Mouse (Mus musculus) right cerebral cortex, postnatal 4 days (tissue): Measurements from ENCODE around the gene Smtnl1.

Experiments
- DNase-seq: peaks from one replicate; pipeline ENCODE4 v3.0.0-alpha.2; 2022

Gene Smtnl1

DNA sequence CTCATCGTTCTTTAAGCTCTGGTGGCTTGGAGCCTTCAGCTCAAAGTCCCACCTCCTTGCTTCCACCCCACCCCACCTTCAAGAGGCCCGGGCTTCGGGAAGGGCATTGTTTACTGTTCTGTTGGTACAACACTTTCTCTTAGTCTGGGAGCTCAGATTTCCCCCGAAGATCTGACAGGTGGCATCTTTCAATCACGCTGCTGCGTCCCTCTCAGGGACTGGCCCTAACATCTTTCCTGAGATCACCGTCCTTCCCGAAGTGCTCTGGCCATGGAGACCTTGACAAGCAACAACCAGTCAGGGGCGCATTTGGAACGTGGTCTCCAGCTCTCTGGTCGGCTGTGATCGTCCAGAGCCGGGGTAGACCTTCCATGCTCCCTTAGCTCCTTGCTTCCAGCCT is at the start of gene Smtnl1:
Gene Smtnl1 (minus strand): TSS at position 101 of the 400 bp plus-strand sequence.
- no peak for DNase-seq

DNA sequence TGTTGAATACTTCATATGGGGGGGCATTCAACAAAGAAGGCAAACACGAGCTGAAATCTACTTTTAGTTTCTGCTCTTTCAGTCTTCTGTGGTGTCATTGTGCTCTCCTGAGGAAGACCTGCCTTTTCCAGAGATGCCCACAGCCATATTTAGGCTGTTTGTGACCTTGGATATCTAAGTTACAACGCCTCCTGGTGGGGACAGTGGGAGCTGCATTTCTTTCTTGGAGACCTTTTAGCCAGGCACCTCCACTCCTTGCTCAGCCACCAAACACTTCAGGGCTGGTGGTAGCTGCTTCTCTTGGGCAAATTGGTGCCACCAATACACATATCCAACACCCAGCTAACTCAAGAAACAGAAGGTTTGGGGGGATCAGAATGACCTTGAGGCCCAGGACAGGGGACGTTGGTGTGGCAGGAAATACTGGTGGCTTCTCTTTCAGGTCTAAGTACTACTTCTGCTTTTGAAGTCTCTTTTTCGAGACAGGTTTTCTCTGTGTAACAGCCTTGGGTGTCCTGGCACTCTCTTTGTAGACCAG is 48.2 kb upstream of the Smtnl1 start:
- DNase-seq = no peak

DNA sequence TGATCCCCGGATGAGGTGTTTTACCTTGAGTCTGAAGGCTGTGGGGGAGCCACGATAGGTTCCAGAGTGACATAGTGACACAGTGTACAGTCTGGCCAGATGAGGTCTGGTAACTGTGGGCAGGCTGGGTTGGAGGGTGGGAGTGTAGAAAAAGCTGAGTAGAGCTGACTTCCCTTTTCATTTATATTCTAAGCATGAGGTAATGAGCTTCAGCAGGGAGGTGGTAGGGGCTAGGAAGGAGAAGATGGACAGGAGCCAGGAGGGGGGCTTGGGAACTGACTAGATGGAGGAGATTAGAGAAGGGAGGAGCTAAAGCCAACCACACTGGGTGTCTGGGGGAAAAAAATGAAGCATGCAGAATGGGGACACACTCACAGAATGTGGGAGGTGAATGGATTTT is 46.5 kb upstream of the Smtnl1 start:
- DNase-seq = no peak

DNA sequence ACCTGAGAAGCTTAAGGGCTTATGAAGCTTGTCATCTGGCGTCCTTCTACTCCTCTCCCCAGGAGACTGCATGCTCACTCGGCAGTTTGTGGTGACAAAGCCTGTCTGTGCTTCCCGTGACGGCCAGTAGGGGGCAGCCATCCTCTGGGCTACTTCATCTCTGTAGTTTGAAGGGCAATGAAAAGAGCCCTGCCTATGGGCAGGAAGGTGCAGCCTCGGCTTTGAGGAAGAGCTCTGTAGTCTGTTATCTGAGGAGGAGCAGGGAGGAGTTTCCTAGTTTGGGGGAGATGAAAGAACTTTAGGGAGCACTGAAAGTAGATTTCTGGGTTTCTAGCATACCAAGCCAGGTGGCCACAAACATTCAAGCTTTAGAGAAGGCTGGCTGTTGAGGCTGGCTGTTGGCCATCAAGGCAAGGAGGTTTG is 46.1 kb upstream of the Smtnl1 start:
- DNase-seq = peak; percentile 86

DNA sequence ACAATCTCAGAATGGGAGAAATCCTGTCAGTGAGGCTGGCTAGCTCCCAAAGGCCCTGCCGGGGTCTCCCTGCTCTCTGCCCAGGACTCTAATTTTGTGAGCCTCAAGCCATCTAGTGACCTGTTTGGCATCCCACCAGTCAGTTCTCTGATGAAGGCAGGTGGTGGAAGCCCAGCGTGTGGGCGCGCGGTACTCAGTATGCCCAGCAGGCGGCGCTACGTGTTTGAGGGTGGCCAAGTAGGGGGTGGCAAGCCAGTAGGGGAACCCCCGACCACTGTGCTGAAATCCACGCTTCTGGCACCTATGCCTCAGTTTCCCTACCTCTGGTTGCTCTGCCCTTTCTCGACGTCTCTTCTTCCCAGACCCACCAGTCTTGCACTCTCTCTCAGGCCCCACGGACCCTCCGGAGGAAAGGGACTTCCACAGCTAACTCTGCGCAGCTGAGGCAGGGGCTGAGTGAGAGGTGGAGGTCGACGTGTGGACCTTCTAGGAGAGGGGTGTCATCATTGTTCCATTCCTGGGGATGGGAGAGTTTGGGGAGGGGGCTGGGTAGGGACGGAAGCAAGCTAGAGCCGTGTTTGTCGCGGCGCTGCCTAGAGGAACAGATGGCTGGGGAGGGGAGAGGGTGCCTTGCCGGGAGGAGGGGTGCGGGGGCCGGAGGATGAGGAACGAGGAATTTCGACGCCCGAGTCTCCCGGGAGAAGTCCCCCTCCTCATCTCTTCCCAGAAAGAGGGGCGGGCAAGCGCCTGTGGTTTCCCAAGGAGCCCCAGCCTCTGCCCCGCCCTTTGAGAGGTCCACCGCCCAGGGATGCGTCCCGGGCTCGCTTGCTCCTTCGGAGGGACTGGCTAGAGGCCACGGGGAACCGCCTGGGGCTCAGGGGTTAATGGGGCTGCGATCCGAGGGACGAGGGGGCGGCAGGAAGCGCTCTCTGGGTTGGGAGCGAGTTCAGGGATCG is 43.4 kb upstream of the Smtnl1 start:
- DNase-seq = peak; percentile 83

DNA sequence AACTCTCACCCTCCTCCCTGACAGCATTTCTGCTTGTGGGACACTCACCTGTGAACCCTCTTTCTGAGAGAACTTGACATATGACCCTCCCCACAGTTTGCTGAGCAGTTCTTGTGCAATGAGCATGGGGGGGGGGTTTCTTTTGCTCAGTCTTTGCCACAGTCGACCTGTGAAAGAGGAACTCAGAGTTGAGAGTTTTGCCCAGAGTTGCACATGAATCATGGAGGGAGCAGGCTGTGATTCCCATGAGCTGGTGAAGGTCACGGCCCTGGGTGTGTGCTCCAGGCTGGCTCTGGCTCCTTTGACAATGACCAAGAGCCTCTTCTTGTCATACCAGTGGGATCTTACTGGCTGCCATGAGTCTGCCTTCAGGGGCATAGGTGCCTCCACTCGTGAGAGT is 39.8 kb upstream of the Smtnl1 start:
- no peak for DNase-seq

DNA sequence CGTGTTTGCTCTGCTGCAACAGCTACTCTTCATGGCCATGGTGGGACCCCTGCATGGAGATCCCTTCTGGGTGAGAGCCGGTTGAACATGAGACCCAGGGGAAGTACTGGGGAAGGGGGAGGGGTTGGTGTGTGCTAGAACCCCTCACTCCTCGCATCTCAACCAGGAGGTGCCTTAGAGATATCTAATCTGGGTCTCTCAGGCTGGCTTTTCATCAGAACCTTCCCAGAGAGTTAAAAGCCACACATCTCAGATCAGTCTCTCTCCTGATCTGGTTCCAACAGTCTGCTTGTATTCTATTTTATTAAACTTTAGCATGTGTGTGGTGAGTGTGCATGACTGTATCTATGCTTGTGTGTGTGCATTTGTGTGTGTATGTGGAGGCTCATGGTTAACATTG is 39.0 kb upstream of the Smtnl1 start:
- no peak for DNase-seq

DNA sequence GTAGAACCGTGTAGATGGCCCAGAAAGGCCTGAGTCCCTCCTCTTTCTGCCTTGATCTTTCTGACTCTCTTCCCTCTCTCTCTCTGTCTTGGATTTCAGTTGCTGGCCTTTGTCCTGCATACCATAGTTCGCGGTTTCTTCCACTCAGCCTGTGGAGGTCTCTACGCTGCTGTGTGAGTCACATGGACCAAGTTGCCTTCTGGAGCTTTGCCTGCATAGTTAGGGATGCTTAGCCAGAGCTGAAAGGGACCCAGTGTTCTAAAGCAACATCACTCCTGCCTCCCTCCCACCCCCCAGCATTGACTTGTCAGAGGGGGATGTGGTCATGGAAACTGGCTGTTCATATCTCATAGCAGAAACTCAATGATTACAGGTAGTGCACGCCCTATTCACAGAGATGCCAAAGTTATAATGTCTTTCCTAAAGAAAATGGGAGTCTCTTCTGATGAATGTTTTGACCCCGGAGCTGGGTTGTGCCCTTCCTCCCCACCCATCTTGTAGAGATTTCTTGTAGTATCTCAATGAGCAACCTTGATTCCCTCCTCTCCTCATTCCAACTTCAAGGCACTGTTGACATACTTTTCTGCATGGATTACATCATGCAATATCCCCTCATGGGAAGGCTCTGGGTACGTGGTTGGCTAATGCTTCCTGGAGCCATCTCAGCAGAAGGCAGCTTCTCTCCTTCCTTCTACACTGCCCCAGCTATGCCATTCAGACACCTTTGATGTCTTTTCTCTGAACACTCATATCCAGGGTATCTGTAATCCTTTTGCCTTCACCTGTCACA is 37.7 kb upstream of the Smtnl1 start:
- no peak for DNase-seq

DNA sequence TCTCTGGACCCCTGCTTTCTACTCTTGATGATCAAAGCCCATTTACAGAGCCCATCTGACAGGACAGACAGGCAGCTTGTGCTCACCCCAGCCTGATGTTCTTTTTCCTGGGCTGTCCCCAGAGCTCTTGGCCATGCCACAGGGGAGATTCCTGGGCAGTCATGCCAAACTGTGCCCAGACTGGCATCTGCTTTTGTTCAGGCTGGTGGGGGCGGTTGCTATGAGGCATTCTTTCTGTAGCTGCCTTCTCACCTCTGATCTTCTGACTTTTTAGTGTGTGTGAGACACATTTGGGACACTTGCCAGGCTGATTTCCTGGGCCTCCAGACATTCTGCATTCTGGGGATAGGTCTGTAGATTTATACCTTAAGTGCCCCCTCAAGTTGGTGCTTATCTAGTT is 36.1 kb upstream of the Smtnl1 start:
- no peak for DNase-seq

DNA sequence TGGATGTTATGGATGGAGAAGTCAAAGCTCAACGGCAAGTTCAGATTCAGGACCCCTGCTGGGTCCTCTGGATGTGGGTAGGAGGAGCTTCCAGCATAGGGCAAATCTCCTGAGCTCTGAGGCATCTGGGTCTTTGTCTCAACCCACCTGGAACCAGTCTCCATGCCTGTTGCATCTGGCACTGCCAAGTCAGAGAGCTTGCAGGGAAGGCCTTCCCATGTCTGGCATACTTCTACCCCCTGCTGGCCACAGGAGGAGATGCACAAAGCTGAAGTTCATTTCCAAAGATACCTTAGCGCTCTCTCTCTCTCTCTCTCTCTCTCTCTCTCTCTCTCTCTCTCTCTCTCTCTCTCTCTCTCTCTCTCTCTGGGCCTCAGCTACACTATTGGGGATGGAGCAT is 33.3 kb upstream of the Smtnl1 start:
- DNase-seq = peak; percentile 39

DNA sequence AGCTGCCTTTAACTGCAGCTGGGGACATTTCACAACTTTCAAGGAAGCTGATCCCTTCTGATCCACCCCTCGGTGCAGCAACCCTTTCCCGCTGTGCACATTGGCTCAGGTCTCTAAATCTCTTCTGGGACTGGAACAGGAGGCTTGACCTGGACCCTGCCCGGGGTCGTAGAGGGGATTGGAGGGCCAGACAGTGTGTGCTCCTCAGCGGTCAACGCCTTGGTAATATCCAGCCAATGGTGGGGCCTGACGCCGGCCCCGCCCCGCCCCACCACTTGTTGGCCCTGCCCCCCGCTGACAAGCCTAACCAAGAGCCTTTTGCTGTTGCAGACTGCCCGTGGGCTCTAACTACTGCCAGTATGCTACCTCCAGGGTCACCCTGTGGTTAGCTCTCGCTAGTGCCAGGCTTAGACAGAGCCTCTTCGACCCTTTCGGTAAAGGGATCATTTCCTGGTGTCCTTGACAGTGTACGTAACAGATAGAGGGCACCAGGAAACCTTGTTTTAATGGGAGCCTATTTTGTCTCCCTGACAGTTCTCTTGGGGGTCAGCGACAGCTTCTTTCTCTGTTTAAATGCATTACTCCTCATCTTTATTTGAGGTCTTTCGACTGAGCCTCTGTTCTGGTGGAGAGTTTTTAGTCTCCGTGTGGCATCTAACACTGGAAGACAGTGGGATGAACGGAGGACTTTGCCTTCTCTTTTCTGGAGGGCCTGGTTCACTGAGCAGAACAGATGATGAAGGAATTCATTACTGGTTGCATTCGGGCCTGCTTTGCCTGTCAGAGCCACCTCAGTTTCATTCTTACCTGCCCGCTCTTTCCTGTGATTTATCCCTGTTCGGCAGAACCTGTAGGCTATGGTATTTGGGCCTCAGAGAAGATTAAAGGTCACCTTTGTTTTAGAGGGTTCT is 28.9 kb upstream of the Smtnl1 start:
- no peak for DNase-seq

DNA sequence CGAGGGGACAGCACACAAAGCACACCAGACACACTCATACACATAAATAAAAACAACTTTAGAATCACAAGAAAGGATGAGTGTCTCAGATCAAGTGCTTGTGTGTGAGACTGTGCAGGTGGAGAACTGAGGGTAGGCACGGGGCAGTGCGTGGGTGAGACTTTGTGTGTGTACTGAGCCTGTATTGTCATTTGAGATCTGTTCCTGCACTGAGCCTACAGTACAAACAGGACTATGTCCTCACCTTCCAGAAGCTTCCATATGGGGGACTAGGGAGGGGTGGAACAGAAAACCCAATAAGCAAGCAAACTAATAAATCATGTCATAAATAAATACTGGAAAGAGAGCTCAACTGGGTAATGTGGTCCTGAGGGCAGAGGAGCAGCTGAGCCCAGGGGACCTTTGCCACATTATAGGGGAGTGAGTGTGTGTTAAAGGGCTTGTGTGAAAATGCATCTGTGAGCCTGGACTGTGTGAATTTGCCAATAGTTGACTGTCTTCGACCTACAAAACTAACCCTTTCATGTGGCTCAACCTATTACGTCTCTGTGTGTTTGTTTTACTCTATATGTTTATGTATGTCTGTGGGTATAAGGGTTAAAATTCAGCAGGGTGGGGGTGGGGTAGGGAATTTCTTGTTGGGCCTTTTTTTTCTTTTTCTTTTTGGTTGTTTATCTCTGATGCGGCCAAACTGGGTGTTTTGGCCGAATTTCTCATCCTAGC is 28.1 kb upstream of the Smtnl1 start:
- no peak for DNase-seq

DNA sequence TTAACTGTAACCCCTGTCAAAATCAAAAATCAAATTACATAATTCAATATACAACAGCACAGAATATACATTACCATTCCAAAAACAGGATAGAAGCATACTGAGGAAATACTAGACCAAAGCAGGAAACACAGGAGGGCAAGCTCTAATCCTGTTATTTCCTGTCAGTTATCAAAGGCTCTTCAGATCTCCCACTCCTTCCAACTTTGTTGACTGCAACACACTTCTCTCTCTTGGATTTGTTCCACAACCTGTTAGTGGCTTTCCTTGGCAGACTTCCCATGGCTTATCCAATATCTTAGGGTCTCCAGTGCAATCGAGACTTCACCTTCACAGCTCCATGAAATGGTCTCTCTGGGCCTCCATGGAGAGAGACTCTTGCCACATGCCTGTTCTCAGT is 22.8 kb upstream of the Smtnl1 start:
- DNase-seq = no peak

DNA sequence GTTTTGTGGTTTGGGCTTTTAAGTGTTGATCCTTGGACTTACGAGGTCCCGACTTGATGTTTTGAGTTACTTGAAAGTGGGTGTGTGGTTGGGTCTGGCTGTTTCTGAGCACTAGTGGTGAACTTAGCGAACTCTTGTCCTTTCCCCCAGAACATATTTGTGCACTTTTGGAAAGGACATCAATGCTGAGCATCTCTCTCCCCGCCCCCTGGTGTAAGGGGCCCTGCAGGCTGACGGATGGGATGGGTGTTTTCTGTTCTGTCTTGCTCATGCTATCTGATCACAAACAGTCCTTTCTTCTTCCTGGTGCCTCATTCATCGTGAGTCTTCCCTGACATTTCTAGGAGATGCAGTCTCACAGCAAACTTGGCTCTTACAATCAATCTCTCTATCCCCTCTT is 21.2 kb upstream of the Smtnl1 start:
- DNase-seq = no peak

DNA sequence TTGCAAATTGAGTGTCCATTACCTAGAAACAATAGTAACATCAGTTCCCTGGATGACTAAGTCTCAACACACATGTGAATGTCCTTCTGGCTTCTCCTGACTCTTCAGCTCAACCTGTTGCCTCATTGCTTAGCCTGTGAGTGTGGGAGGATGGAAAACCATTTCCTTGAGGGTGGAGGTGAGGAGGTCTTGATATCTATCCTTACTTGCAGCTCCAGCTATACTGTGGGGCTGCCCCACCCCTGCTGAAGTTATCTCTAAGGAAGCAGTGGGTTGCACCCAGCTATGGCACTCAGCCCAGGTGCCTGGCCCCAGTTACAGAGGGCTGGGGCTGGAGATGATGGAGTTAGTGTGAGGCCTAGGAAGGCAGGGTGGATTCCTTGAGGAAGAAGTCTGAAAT is 19.5 kb upstream of the Smtnl1 start:
- DNase-seq = no peak

DNA sequence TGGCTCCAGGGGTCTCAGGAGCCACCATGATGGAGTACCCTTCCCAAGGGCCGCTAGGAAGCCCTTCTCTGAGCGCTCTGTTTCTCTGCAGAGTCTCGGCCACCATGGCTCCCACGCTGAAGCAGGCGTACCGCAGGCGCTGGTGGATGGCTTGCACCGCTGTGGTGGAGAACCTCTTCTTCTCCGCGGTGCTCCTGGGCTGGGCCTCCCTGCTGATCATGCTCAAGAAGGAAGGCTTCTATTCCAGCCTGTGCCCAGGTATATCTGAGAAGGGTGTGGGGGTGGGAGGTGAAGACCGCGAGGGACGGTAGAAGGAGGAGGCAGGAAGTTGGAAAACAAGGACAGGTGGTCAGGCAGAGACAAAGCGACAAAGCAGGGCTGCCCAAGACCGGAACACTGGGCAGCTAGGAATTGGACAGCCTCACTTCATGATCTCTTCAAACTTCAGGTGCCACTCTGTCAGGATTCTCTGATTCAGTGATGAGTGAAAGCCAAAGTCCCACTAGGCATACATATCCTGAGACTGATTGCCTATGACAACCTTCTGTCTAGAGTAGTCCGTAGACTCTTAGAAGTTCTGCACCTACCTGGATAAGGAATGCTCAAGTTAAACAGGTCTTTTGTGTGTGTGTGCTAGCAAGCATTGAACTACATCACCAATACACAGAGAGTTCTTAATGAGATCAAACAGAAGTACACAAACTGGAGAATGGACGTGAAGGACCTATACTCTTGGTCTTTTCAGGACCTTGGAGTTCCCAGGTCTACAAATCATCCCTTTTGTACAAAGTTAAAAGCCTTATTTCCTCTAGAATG is 18.5 kb upstream of the Smtnl1 start:
- no peak for DNase-seq

DNA sequence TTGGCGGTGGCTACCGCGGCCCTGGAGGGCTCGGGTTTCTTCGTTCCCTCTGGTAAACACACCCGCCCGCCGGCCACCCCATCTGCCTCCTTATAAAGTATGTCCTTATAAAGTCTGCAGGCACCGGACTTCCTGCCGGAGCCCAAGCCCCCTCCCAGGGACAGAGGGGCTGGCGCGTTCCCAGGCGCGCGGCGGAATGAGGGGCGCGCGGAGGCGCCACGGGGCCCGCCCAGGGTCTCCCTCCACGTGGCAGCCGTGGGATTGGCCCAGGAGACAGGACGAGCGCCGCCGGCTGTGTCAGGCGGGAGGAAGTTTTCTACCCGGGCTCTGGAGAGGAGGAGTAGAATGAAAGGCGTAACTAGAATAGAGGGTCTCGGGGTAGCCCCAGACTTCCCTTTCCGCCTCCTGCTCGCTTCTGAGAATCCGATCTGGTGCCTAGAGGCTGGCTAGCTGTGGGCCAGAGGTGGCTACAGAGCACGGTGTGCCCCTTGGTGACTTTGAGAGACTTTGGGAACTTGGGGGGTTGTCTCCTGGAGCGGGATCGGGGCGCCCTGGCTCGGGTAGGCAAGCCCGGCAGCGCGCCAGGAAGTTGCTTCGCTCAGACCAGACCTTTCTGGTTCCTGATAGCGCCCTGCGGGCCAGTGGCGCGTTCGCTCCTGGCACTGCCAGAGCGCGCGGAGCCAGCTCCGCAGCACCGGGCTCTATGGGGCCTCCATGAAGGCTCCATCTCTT is 17.7 kb upstream of the Smtnl1 start:
- peak; percentile 54 for DNase-seq

DNA sequence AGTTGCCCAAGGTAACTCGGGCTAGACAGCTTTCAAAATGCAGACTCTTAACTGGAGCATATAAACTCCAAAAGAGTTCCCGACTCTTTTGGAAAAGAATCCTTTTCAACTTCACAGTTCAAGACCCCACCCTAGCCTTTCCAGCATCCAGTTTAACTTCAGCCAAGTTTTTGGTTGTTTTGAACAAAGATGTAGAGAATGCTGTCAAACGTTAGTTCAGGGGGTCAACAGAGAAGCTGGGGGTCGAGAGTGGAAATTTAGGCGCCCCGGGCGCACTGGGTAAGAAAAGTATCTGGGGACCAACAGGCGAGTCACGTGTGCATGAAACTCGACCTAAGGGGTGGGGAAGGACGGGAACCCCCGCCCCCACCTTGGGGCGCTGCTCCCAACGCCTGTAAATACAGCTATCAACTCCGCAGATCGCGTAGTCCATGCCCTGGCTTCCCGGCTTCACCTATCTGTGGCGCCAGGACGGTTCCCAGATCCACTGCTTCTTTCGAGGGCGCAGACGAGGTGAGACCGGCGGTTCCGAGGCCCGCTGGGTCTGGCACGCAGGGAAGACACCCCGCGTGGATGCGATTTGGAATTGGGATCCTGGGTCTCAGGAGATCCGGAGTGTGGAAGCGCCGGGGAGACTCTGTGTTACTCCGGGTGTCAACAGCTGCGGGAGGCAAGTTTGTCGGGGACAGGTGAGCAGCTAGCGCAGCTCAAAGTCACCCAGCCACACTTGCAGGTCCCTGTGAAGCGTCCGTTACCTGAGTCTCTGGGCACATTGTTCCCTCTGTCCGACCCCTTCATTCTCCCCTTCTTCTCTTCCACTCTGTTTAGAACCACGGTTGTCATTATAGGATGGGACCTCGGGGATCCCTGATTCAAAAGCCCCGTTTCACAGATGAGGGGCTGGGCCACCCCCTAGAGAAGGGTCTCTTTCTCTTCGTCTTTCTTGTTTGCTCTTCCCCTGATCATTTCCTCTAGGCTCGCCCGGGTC is 16.8 kb upstream of the Smtnl1 start:
- no peak for DNase-seq

DNA sequence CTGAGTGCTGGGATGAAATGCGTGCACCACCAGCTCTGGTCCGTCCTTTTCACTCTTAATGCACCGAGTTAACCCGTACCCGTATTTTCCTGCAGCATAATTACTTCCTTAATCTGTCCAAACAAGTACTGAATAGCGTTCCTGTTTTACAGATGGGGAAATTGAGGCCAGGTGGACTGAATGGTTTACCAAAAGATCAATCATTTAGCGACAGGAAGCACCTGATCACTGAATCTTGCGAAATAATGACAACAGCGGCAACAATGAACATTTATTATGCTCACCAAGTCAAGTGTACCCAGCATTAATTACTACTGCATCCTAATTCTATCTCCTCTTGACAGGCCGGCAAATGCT is 16.1 kb upstream of the Smtnl1 start, which contains the start of gene Slc43a1:
Gene Slc43a1 (plus strand): TSS at position 258 of the 357 bp plus-strand sequence.
- no peak for DNase-seq
